Mouse (Mus musculus) leukemia stem cell, adult 10-12 weeks (primary cell): ENCODE measurements around the gene Tmem98. TPM values are rescaled to one million over a fixed set of nuclear protein-coding genes. Genes with fewer than 3 reads are reported as not detected.

Experiments
- polyA plus RNA-seq: library from polyadenylated mRNA; stranded (reverse); fragments of >175 nt; gene quantifications from 2 replicates; pipeline ENCODE4 v1.2.3, GENCODE M21; 2012; ENCODE audit warnings: low replicate concordance

Gene Tmem98
- polyA plus RNA-seq, result 1.1 TPM in 1 of 2 replicates, not detected in the other

DNA sequence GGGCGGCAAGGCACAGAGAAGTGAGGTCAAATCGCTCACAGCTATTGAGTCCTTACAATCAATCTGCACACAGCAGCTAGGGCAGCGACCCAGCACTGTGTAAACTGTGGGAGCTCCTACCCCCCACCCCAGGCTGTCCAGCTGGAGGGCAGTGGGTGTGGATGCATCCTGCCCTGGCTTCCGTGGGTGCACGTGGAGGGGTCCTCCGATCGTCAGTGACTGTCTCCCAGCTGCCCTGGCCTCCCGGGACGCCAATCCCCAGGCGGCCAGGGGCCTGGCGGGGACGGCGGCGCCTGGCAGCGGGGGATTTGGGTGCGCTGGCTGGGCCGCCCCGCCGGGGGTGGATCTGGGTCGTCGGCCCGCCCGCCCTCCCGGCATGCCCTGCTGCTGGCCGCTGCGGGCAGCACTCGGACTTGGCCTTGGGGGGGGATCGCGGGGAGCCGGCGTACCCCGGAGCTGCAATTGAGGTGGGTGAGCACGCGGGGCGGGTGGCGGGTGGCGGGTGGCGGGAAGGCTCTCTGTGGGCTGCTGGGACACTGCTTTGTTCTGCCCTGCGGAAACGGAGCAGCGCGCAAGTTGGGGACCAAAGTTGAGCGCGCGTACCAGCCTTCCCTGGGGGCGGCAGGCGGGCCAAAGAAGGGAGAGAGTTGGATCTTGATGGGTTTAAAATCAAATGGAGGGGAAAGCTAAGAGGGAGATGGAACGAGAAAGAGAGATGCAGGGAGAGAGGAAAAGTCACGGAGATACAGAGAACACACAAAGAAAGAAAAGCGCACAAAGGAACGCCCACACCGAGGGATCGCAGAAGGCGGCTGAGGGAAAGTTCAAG lies at the start of gene Tmem98:
TSS of gene Tmem98 (plus strand) at position 183 of the 829 bp plus-strand sequence.

DNA sequence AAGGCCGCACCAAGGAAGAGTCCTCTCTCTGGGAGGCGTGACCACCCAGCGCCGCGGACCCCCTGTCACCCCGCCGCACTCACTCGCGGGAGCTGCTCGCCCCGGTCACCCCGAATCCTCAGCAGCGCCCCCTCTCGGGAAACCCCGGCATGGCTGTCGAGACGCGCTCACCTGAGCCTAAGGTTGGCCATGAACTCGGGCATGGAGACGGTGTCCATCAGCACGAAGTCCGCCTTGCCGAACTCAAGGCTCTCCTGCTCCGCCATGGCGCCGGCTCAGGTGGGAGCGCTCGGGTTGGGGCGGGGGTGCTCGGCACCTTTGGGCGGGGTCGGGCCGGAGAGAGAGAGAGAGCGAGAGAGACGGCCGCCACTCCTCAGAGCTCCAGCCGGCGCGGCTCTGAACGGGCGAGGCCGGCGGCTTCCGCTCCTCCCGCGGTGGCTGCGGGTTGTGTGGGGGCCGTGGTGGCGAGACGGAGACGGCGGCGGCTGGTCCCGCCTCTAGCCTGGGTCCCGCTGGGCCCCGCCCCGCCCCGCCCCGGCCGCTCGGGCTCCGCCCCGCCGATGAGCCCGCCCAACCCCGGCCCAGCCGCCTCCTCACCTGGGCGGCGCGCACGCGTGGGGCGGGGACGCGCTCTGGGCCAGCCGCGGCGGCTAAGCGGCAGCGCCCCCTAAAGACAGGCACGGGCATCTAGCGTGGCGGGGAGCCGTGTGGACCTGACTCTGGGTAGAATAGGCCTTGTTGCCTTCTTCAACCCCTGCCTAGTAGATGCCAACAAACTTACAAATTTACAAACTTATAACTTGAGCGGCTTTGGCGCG lies 30.2 kb upstream of the Tmem98 start, which contains the start of gene Myo1d:
TSS of gene Myo1d (minus strand) at position 499 of the 818 bp plus-strand sequence.

DNA sequence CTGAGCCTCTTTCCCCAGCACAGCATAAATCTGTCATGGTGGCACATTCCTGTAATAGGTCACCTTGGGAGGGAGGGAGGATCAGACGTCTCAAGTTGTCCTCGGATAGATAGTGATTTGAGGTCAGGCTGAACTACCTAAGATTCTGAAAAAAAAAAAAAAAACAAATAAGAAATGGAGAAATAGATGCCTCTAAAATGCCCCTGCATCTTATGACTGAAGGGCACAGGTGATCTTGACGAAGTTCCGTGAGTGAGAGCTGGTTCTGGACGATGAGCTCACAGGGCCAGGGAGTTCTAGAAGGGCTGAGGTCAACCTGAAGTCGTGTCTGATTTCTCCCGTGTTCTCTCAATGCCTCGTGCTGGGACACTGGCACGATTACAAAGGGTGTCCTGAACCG lies 48.1 kb downstream of the Tmem98 start, which contains the start of gene Spaca3:
TSS of gene Spaca3 (plus strand) at position 301 of the 400 bp plus-strand sequence.

Other genes with a start within 250 kb of the Tmem98 start
- 23.7 and 50.5 TPM in 2 replicates for gene Myo1d, start 30.1 kb upstream of the Tmem98 start, polyA plus RNA-seq
- gene Spaca3, start 48.2 kb downstream of the Tmem98 start, polyA plus RNA-seq, result not detected in 2 replicates